Mouse (Mus musculus): ENCODE measurements around the gene Vps35l. TPM values are rescaled to one million over a fixed set of nuclear protein-coding genes. Genes with fewer than 3 reads are reported as not detected.
A peak's percentile ranks its signal among the peaks of the same experiment; 100 is the strongest.

Gene Vps35l
- total and polyA plus RNA-seq, 3 experiments, result 30.1 to 76.5 (median 75.6) TPM

DNA sequence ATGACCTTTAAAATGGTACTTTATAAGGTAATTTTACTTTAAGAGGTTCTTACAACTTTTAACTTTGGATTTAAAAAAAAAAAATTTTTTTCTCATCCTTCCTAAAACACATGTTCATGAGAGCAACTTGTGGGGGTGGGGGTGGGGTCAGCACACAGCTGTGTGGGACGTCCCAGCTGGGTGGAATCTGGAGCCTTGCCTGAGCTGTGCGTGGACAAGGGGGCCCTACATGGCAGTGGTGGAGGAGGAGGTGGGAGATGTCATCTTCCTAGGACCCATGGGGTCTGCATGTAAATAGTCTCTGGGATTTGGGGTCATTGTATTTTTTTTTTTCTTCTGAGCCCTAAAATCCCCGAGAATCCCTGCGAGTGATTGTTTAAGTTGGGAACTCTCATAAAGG lies 18.3 kb downstream of the Vps35l start:
- Histone ChIP-seq H3K36me3 (replicated peaks) (peaks cover 85% of the 10 kb centered on the region), H3K9me3 (replicated peaks) (no peaks in the 10 kb centered on the region), H3K27me3 (ENCODE audit: insufficient read depth, low read length) (no peaks in the 10 kb centered on the region), H3K4me1 (ENCODE audit: insufficient read depth, low read depth, low read length) (no peaks in the 10 kb centered on the region), H3K4me3 (ENCODE audit: low read depth, low read length) (no peak overlapping the region)
- DNase-seq (ENCODE audit: low spot score) (no peak), ATAC-seq (ENCODE audit: extremely low read depth, insufficient number of reproducible peaks, low FRiP score, poor library complexity, severe bottlenecking) (no peak)
- TF ChIP-seq GATA2 (IDR thresholded peaks at IDR 0.05; ENCODE audit: borderline replicate concordance, low read depth, low read length) (no peak), TAL1 (conservative IDR thresholded peaks at IDR 0.05; ENCODE audit: low read depth, low read length) (no peak), CTCF (IDR thresholded peaks at IDR 0.05; ENCODE audit: low read depth, low read length) (no peak), POLR2AphosphoS5 (IDR thresholded peaks at IDR 0.05; ENCODE audit: insufficient replicate concordance, low read depth, low read length) (no peak), GATA1 (IDR thresholded peaks at IDR 0.05; ENCODE audit: borderline replicate concordance, low read length) (no peak)

DNA sequence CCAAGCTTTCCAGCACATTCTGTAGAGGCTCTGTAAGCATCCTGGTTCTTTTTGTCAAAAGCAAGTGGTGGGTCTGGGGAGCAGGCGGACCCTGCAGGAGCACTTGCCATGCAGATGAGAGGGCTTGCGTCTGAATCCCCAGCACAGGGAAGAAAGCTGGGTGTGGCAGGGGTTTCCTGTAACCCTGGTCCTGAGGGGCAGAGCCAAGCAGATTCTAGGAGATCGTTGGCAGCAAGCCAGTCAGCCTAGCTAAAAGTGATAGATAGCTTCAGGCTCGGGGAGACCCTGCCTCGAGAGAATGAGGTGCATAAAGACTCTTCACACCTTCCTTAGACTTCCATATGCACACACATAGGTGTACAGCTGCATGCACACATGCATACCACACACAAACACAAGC lies 19.3 kb downstream of the Vps35l start:
- no peaks in the 10 kb centered on the region for H3K4me1 ChIP-seq (ENCODE audit: insufficient read depth, low read depth, low read length)
- peaks cover 85% of the 10 kb centered on the region for H3K36me3 ChIP-seq (replicated peaks)
- H3K4me3 ChIP-seq (ENCODE audit: low read depth, low read length), result no peak overlapping the region
- H3K27me3 ChIP-seq (ENCODE audit: insufficient read depth, low read length), result no peaks in the 10 kb centered on the region
- H3K9me3 ChIP-seq (replicated peaks), result no peaks in the 10 kb centered on the region
- TF ChIP-seq GATA2 (IDR thresholded peaks at IDR 0.05; ENCODE audit: borderline replicate concordance, low read depth, low read length) (no peak), GATA1 (IDR thresholded peaks at IDR 0.05; ENCODE audit: borderline replicate concordance, low read length) (no peak), CTCF (IDR thresholded peaks at IDR 0.05; ENCODE audit: low read depth, low read length) (no peak), POLR2AphosphoS5 (IDR thresholded peaks at IDR 0.05; ENCODE audit: insufficient replicate concordance, low read depth, low read length) (no peak), TAL1 (conservative IDR thresholded peaks at IDR 0.05; ENCODE audit: low read depth, low read length) (no peak)
- no peak for DNase-seq (ENCODE audit: low spot score)
- no peak for ATAC-seq (ENCODE audit: extremely low read depth, insufficient number of reproducible peaks, low FRiP score, poor library complexity, severe bottlenecking)

DNA sequence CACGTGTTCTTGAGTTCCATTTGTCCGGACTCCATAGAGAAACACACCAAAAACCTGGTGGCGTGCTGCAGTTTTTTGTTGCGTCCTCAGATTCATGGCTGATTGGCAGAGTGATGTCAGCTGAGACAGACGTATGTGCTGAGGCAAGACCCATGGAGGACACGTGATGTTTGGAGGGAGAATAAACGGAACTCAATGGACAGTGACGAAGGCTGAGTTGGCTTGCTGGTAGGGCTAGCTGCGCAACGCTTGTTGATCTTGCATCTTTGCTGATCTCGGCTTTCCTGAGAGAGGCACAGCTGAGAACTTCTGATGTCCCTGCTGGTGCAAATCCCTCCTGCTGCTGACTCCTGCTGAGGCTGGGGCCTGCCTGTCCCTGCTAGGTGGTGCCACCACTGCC lies 23.9 kb downstream of the Vps35l start:
- H3K9me3 ChIP-seq (replicated peaks), result no peaks in the 10 kb centered on the region
- ATAC-seq (ENCODE audit: extremely low read depth, insufficient number of reproducible peaks, low FRiP score, poor library complexity, severe bottlenecking) (no peak), DNase-seq (ENCODE audit: low spot score) (no peak)
- TF ChIP-seq TAL1 (conservative IDR thresholded peaks at IDR 0.05; ENCODE audit: low read depth, low read length) (no peak), GATA1 (IDR thresholded peaks at IDR 0.05; ENCODE audit: borderline replicate concordance, low read length) (no peak), GATA2 (IDR thresholded peaks at IDR 0.05; ENCODE audit: borderline replicate concordance, low read depth, low read length) (no peak), POLR2AphosphoS5 (IDR thresholded peaks at IDR 0.05; ENCODE audit: insufficient replicate concordance, low read depth, low read length) (no peak), CTCF (IDR thresholded peaks at IDR 0.05; ENCODE audit: low read depth, low read length) (no peak)
- no peaks in the 10 kb centered on the region for H3K27me3 ChIP-seq (ENCODE audit: insufficient read depth, low read length)
- no peak overlapping the region for H3K4me3 ChIP-seq (ENCODE audit: low read depth, low read length)
- H3K4me1 ChIP-seq (ENCODE audit: insufficient read depth, low read depth, low read length), result no peaks in the 10 kb centered on the region
- H3K36me3 ChIP-seq (replicated peaks), result peaks cover 92% of the 10 kb centered on the region

DNA sequence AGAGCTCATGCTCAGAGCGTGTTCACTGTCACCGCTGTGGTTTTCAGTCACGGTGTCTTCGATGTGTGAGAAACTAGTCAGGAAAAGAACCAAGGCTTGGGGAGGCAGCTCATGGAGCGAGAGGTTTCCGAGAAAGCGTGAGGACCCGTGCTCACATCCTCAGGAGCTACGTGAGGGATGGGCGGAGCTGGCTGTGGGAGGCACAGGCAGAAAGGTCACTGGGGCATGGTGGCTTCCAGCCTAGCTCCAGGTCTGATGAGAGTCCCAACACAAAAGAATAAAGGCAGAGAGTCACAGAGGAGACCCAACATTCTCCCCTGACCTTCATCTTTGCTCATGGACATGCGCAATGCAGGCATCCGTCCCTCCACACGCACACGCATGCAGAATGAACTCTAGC lies 24.7 kb downstream of the Vps35l start:
- TF ChIP-seq CTCF (IDR thresholded peaks at IDR 0.05; ENCODE audit: low read depth, low read length) (no peak), GATA1 (IDR thresholded peaks at IDR 0.05; ENCODE audit: borderline replicate concordance, low read length) (no peak), GATA2 (IDR thresholded peaks at IDR 0.05; ENCODE audit: borderline replicate concordance, low read depth, low read length) (no peak), POLR2AphosphoS5 (IDR thresholded peaks at IDR 0.05; ENCODE audit: insufficient replicate concordance, low read depth, low read length) (no peak), TAL1 (conservative IDR thresholded peaks at IDR 0.05; ENCODE audit: low read depth, low read length) (no peak)
- Histone ChIP-seq H3K27me3 (ENCODE audit: insufficient read depth, low read length) (no peaks in the 10 kb centered on the region), H3K36me3 (replicated peaks) (peaks cover 92% of the 10 kb centered on the region), H3K4me1 (ENCODE audit: insufficient read depth, low read depth, low read length) (no peaks in the 10 kb centered on the region), H3K9me3 (replicated peaks) (no peaks in the 10 kb centered on the region), H3K4me3 (ENCODE audit: low read depth, low read length) (no peak overlapping the region)
- no peak for ATAC-seq (ENCODE audit: extremely low read depth, insufficient number of reproducible peaks, low FRiP score, poor library complexity, severe bottlenecking)
- DNase-seq (ENCODE audit: low spot score), result no peak

GRCm38 (mm10) chr7:118765604-118766003 lies 25.6 kb downstream of the Vps35l start:
- DNase-seq (ENCODE audit: low spot score) (no peak), ATAC-seq (ENCODE audit: extremely low read depth, insufficient number of reproducible peaks, low FRiP score, poor library complexity, severe bottlenecking) (no peak)
- no peaks in the 10 kb centered on the region for H3K4me1 ChIP-seq (ENCODE audit: insufficient read depth, low read depth, low read length)
- H3K9me3 ChIP-seq (replicated peaks), result no peaks in the 10 kb centered on the region
- peaks cover 89% of the 10 kb centered on the region for H3K36me3 ChIP-seq (replicated peaks)
- no peaks in the 10 kb centered on the region for H3K27me3 ChIP-seq (ENCODE audit: insufficient read depth, low read length)
- H3K4me3 ChIP-seq (ENCODE audit: low read depth, low read length), result no peak overlapping the region
- no peak for TF ChIP-seq TAL1 (conservative IDR thresholded peaks at IDR 0.05; ENCODE audit: low read depth, low read length)
- TF ChIP-seq GATA1 (IDR thresholded peaks at IDR 0.05; ENCODE audit: borderline replicate concordance, low read length), result no peak
- TF ChIP-seq POLR2AphosphoS5 (IDR thresholded peaks at IDR 0.05; ENCODE audit: insufficient replicate concordance, low read depth, low read length), result no peak
- no peak for TF ChIP-seq CTCF (IDR thresholded peaks at IDR 0.05; ENCODE audit: low read depth, low read length)
- TF ChIP-seq GATA2 (IDR thresholded peaks at IDR 0.05; ENCODE audit: borderline replicate concordance, low read depth, low read length), result no peak

- TF ChIP-seq TAL1 (conservative IDR thresholded peaks at IDR 0.05; ENCODE audit: low read depth, low read length) (no peak), GATA1 (IDR thresholded peaks at IDR 0.05; ENCODE audit: borderline replicate concordance, low read length) (no peak), CTCF (IDR thresholded peaks at IDR 0.05; ENCODE audit: low read depth, low read length) (no peak), POLR2AphosphoS5 (IDR thresholded peaks at IDR 0.05; ENCODE audit: insufficient replicate concordance, low read depth, low read length) (no peak), GATA2 (IDR thresholded peaks at IDR 0.05; ENCODE audit: borderline replicate concordance, low read depth, low read length) (no peak)
- Histone ChIP-seq H3K27me3 (ENCODE audit: insufficient read depth, low read length) (no peaks in the 10 kb centered on the region), H3K9me3 (replicated peaks) (no peaks in the 10 kb centered on the region), H3K36me3 (replicated peaks) (peaks cover 87% of the 10 kb centered on the region), H3K4me1 (ENCODE audit: insufficient read depth, low read depth, low read length) (no peaks in the 10 kb centered on the region), H3K4me3 (ENCODE audit: low read depth, low read length) (no peak overlapping the region)
- ATAC-seq (ENCODE audit: extremely low read depth, insufficient number of reproducible peaks, low FRiP score, poor library complexity, severe bottlenecking) (peak; percentile 57), DNase-seq (ENCODE audit: low spot score) (peak; percentile 46)
Observed at GRCm38 (mm10) chr7:118766119-118766833, 26.2 kb downstream of the Vps35l start.

Measured in G1E (cell line).